Mouse (Mus musculus) G1E (cell line): ENCODE measurements at regions not wholly inside any gene's neighbourhood (a gene's known extent, or its start where the extent isn't known, plus 50 kb on each side); places are given as distances from the start of the nearest gene placed in this dataset.
"Not testable (repeated sequence)": the region's sequence is repeated elsewhere in the genome, so short reads cannot be mapped to it uniquely, and the experiment has no call there.

Experiments
- CTCF ChIP-seq: IDR thresholded peaks from 2 replicates; pipeline ENCODE4 v1.5.1; 2012; ENCODE audit warnings: low read depth, low read length, inconsistent platforms, mixed read lengths
- GATA1 ChIP-seq: IDR thresholded peaks from 2 replicates; pipeline ENCODE4 v1.6.1; 2012; ENCODE audit warnings: borderline replicate concordance, low read length, inconsistent platforms, mixed read lengths
- GATA2 ChIP-seq: IDR thresholded peaks from 2 replicates; pipeline ENCODE4 v1.6.1; 2012; ENCODE audit warnings: low read depth, low read length, inconsistent platforms, borderline replicate concordance
- POLR2AphosphoS5 ChIP-seq: IDR thresholded peaks from 2 replicates; pipeline ENCODE4 v1.6.1; 2012; ENCODE audit warnings: low read depth, low read length, inconsistent platforms; ENCODE audit not compliant: insufficient replicate concordance

GRCm38 (mm10) chr6:68852761-68853160, 1317.2 kb upstream of the Tacstd2 start:
- TF ChIP-seq CTCF, POLR2AphosphoS5, GATA1, GATA2: not testable (repeated sequence)
